ENCODE assay signal across 8 mouse cellular contexts in the genomic region with DNA sequence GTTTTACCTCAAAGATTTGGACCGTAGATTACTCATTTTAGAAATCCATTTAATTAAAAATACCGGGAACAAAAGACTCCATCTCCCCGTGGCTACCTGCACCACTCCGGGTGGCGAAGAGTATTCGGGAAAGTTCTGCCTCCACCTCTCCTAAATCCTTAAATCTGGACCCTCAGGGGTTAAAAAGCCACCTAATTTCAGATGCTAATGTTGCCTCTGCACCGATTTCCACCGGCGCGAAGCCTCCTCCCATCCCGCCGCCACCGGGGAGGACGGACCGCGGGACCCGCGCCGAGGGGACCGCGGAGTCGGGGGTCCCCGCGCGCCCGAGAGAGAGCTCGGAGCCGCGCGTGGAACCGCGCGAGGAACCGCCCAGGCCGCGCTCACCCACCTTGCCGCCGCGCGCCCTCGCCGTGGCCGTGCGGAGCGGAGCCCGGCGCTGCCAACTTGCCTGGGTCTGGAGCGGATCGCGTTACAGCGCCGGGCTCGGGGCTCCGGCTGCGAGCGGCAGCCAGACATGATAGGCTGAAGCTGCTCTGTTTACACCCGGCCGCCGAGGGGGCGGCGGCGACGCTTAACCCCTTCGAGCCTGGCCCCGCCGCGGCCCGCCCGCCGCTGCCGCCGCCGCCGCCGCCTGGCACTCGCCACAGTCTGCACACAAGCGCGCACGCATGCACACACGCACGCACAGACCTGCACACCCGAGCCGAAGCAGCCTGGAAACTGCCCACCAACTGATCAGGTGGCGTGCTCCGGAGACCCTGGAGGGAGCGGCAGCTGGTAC.
DNase-seq lines count a peak whose midpoint lies in the region; ATAC-seq and TF ChIP-seq lines count a peak whose summit lies in the region.

No protein-coding gene starts in this region.

- TF ChIP-seq CTCF in forebrain, postnatal 0 days (IDR thresholded peaks at IDR 0.05; ENCODE audit: low read depth) = no peak

- H3K36me3 ChIP-seq in forebrain, postnatal 0 days (ENCODE audit: insufficient read depth) = no peaks in the 10 kb centered on the region
- H3K36me3 ChIP-seq in lung, embryonic 15.5 days = no peaks in the 10 kb centered on the region

- H3K4me1 ChIP-seq in forebrain, postnatal 0 days (ENCODE audit: insufficient read depth) = 0 out of 2 replicates have a peak, but pooled peaks cover 6% of the 10 kb centered on the region
- H3K4me1 ChIP-seq in lung, embryonic 15.5 days = 0 out of 2 replicates have a peak, but pooled peaks cover 2% of the 10 kb centered on the region

- ATAC-seq in forebrain, postnatal 0 days = peak; percentile 95
- ATAC-seq in lung, embryonic 15.5 days (ENCODE audit: borderline replicate concordance, extremely low read depth, low FRiP score, low TSS enrichment) = peak; percentile 96

- peak; percentile 79 for DNase-seq in ES-CJ7 (ENCODE audit: low read depth, low spot score)
- peak; percentile 6 for DNase-seq in cerebellum, adult 11-12 months
- peak; percentile 90 for DNase-seq in forebrain, postnatal 0 days
- DNase-seq in heart, postnatal 36 days = peak; percentile 42 to 64
- DNase-seq in layer of hippocampus, adult 18-20 months (ENCODE audit: low spot score in 2 of 2) = peak; percentile 66 to 78
- peak; percentile 65 for DNase-seq in retina, postnatal 7 days (ENCODE audit: low read depth, low spot score)
- no peak for DNase-seq in c-Kit-positive CD71-positive TER-119-positive erythroid progenitor cells, embryonic 14.5 days (ENCODE audit: low spot score)

- under 1% methylated on average over 80 of the region's 86 CpGs for WGBS in forebrain, postnatal 0 days
- WGBS in lung, embryonic 15.5 days = under 1% methylated on average over 77 of the region's 86 CpGs

- H3K4me2 ChIP-seq in forebrain, postnatal 0 days (ENCODE audit: low read depth) = peak overlapping the region; percentile 93
- H3K4me2 ChIP-seq in lung, embryonic 15.5 days = peak overlapping the region; percentile 98

- peak overlapping the region; percentile 83 for H3K4me3 ChIP-seq in forebrain, postnatal 0 days (ENCODE audit: low read depth, low read length)
- peak overlapping the region; percentile 70 for H3K4me3 ChIP-seq in lung, embryonic 15.5 days

- peak overlapping the region; percentile 88 for H3K27ac ChIP-seq in forebrain, postnatal 0 days (ENCODE audit: low read depth, low read length)
- H3K27ac ChIP-seq in lung, embryonic 15.5 days = peak overlapping the region; percentile 71

- H3K9ac ChIP-seq in forebrain, postnatal 0 days = peak overlapping the region; percentile 70
- peak overlapping the region; percentile 58 for H3K9ac ChIP-seq in lung, embryonic 15.5 days

- no peaks in the 10 kb centered on the region for H3K9me3 ChIP-seq in forebrain, postnatal 0 days (ENCODE audit: low read length)
- H3K9me3 ChIP-seq in lung, embryonic 15.5 days = no peaks in the 10 kb centered on the region

- intact Hi-C loops in heart, postnatal 36 days (cut with DNase I) = loop anchor here (5.0 to 10.0 kb wide), 2 partner anchors 290 to 482 kb away; partner anchors contain the start of gene Tenm3

- H3K27me3 ChIP-seq in forebrain, postnatal 0 days (ENCODE audit: insufficient read depth, low read length) = no peaks in the 10 kb centered on the region
- H3K27me3 ChIP-seq in lung, embryonic 15.5 days = peaks cover 23% of the 10 kb centered on the region
